Mouse (Mus musculus): ENCODE data around the gene Cbln1. TPM values are rescaled to one million over a fixed set of nuclear protein-coding genes. Genes with fewer than 3 reads are reported as not detected.

Cbln1 gene
- 0.09 TPM in 1 of 2 replicates, not detected in the other for polyA plus RNA-seq (2012)

DNA sequence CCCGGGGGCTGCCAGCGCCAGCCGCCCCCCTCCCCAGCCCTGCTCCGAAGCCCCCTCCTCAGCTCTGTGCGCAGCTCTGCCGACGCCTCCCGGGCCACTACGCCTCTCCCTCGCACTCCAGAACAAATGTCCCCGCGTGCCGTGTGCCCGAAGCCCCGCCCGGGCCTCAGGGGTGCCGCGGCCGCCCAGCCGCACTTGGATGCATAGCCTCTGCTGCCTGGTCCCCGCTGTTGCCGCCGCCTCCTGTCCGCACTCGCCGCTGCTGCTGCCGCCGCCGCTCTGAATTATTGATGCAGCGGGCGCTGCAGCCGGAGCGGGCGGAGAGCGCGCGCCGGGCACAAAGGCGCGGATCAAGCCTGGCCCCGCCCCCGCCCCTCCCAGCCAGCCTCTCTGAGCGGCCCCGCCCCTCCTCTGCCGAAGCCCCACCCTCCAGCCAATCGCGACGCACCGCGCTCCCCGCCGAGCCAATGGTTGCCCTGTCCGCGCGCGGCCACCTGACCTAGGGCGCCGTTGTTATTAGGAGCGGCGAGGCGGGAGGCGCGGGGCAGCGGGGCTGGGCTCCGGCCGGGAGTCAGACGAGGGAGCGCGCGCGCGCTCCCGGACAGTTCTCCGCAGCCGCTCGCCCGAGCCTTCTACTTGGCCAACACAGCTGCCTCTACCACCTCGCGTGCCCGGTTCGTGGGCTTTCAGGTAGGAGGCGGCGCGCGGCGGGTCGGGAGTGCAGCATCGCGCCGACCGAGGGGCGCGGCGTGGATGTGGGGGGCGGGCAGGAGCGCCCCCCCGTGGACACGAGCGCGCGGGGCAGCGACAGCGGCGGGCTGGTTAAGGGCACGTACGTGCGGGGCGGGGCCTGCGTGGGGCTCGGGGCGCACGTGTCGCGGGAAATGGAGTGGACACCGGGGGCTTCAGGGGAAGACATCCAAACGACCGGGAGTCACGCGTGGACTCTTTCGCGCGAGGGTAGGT lies at the start of gene Cbln1:
Cbln1 (minus strand) TSS at position 339 of the 966 bp plus-strand sequence.

Other genes starting within 250 kb of the Cbln1 start
- gene 4933402J07Rik, start 91.2 kb upstream of the Cbln1 start, polyA plus RNA-seq (2012), result not detected in 2 replicates